Mouse (Mus musculus): ENCODE measurements at regions not wholly inside any gene's neighbourhood (a gene's known extent, or its start where the extent isn't known, plus 50 kb on each side); places are given as distances from the start of the nearest gene placed in this dataset.

DNA sequence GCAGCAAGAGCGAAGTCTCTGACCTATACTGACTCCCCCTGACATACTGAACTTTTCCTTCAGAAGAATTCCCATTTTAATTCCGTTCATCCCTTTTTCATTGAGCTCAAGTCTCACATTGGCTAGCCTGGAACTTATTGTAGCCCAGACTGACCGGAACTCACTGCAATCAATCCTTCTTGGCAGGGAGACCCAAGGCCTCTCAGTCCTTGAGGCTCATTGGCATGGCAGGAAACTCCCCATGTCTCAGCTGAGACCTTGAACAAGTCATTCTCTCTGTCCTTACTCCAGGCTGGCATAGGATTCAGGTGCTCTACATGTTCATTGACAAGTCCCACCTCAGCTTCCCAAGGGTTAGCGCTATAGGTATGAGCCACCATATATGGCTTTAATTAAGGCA, 345.9 kb downstream of the Gm21750 start:
- TF ChIP-seq CTCF (IDR thresholded peaks at IDR 0.05; ENCODE audit: borderline replicate concordance, extremely low read depth, insufficient read depth, insufficient read length) (no peak), POLR2A (IDR thresholded peaks at IDR 0.05; ENCODE audit: borderline replicate concordance, extremely low read depth, insufficient read depth, insufficient read length, poor library complexity, severe bottlenecking) (no peak)
